Mouse (Mus musculus): ENCODE data around the gene Emb. TPM values are rescaled to one million over a fixed set of nuclear protein-coding genes. Genes with fewer than 3 reads are reported as not detected.
"Not testable (repeated sequence)": the region's sequence is repeated elsewhere in the genome, so short reads cannot be mapped to it uniquely, and the experiment has no call there.

Emb gene
- polyA plus RNA-seq (2012; ENCODE audit: insufficient read depth, insufficient read length, missing spikeins), result 271 and 273 TPM in 2 replicates

DNA sequence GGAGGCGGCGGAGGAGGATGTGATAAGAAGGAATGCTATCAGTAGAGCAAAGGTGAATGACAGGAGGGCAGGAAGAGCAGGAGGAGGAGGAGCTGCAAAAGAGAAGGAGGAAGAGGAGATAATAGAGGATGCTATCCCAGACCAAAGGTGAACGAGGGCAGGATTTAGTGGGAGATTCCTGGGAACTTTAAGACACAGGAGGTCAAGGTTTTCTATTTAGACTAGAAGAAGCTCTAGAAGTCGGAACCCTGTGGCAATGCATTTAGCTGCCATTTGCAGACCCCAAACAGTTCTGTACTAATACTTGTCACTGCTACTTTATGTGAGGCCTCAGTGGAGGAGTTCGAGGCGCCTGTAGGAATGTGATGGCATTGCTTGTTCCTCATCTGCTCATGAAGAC is at the start of gene Emb:
TSS of gene Emb (plus strand) at position 301 of the 400 bp plus-strand sequence.
- TF ChIP-seq CTCF (IDR thresholded peaks at IDR 0.05; ENCODE audit: low read depth, low read length), result no peak
- no peak for TF ChIP-seq POLR2A (IDR thresholded peaks at IDR 0.05; ENCODE audit: borderline replicate concordance, low read depth, low read length)
- H3K27ac ChIP-seq (ENCODE audit: insufficient read depth, low read depth, low read length), result no peak within 1 kb of the TSS
- H3K4me1 ChIP-seq (ENCODE audit: control insufficient read depth, insufficient read depth, low read length), result peaks cover 19% of the 10 kb centered on the region
- no peak within 1 kb of the TSS for H3K4me3 ChIP-seq (ENCODE audit: insufficient read depth, low read length)

DNA sequence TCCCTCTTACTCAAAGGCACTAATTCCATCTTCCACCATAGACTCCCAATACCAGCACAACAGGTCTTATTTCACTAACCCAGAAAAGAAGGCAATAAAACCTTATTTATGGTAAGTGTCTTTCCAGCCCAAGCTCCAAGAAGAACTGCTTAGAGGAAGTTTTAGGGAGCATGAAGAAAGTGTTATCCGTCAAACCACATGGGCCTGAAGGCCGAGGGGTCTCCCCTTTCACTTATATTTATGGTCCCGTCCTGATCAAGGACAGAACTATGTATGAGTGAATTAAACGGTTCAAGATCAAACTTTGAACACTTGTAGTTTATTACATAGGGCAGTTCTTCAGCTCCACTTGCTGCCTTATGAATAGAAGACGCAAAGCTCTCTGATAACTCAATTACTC is 44.4 kb upstream of the Emb start:
- no peak for TF ChIP-seq CTCF (IDR thresholded peaks at IDR 0.05; ENCODE audit: low read depth, low read length)
- TF ChIP-seq POLR2A (IDR thresholded peaks at IDR 0.05; ENCODE audit: borderline replicate concordance, low read depth, low read length), result no peak
- Histone ChIP-seq H3K4me3 (ENCODE audit: insufficient read depth, low read length) (no peak overlapping the region), H3K4me1 (ENCODE audit: control insufficient read depth, insufficient read depth, low read length) (peaks cover 2% of the 10 kb centered on the region), H3K27ac (ENCODE audit: insufficient read depth, low read depth, low read length) (no peak overlapping the region)

- TF ChIP-seq POLR2A (IDR thresholded peaks at IDR 0.05; ENCODE audit: borderline replicate concordance, low read depth, low read length), result no peak
- no peak for TF ChIP-seq CTCF (IDR thresholded peaks at IDR 0.05; ENCODE audit: low read depth, low read length)
- Histone ChIP-seq H3K4me1 (ENCODE audit: control insufficient read depth, insufficient read depth, low read length) (no peaks in the 10 kb centered on the region), H3K27ac (ENCODE audit: insufficient read depth, low read depth, low read length) (no peak overlapping the region), H3K4me3 (ENCODE audit: insufficient read depth, low read length) (no peak overlapping the region)
These were observed 43.3 kb upstream of the Emb start for GRCm38 (mm10) chr13:117165071-117165470.

GRCm38 (mm10) chr13:117180912-117181311 is 27.4 kb upstream of the Emb start:
- not testable (repeated sequence) for H3K4me1 ChIP-seq (ENCODE audit: control insufficient read depth, insufficient read depth, low read length); H3K4me3 ChIP-seq (ENCODE audit: insufficient read depth, low read length); H3K27ac ChIP-seq (ENCODE audit: insufficient read depth, low read depth, low read length)

- Histone ChIP-seq H3K4me3 (ENCODE audit: insufficient read depth, low read length) (no peak overlapping the region), H3K4me1 (ENCODE audit: control insufficient read depth, insufficient read depth, low read length) (peaks cover 9% of the 10 kb centered on the region), H3K27ac (ENCODE audit: insufficient read depth, low read depth, low read length) (no peak overlapping the region)
- TF ChIP-seq POLR2A (IDR thresholded peaks at IDR 0.05; ENCODE audit: borderline replicate concordance, low read depth, low read length), result no peak
- no peak for TF ChIP-seq CTCF (IDR thresholded peaks at IDR 0.05; ENCODE audit: low read depth, low read length)
These were observed 25.0 kb upstream of the Emb start for GRCm38 (mm10) chr13:117183288-117183687.

GRCm38 (mm10) chr13:117185329-117185728 is 23.0 kb upstream of the Emb start:
- H3K4me3 ChIP-seq (ENCODE audit: insufficient read depth, low read length), result no peak overlapping the region
- H3K27ac ChIP-seq (ENCODE audit: insufficient read depth, low read depth, low read length), result no peak overlapping the region
- H3K4me1 ChIP-seq (ENCODE audit: control insufficient read depth, insufficient read depth, low read length), result peaks cover 9% of the 10 kb centered on the region
- TF ChIP-seq POLR2A (IDR thresholded peaks at IDR 0.05; ENCODE audit: borderline replicate concordance, low read depth, low read length) (no peak), CTCF (IDR thresholded peaks at IDR 0.05; ENCODE audit: low read depth, low read length) (no peak)

- Histone ChIP-seq H3K4me1 (ENCODE audit: control insufficient read depth, insufficient read depth, low read length) (peaks cover 11% of the 10 kb centered on the region), H3K27ac (ENCODE audit: insufficient read depth, low read depth, low read length) (no peak overlapping the region), H3K4me3 (ENCODE audit: insufficient read depth, low read length) (no peak overlapping the region)
- TF ChIP-seq POLR2A (IDR thresholded peaks at IDR 0.05; ENCODE audit: borderline replicate concordance, low read depth, low read length) (no peak), CTCF (IDR thresholded peaks at IDR 0.05; ENCODE audit: low read depth, low read length) (no peak)
These were observed 16.2 kb upstream of the Emb start for GRCm38 (mm10) chr13:117192161-117192560.

DNA sequence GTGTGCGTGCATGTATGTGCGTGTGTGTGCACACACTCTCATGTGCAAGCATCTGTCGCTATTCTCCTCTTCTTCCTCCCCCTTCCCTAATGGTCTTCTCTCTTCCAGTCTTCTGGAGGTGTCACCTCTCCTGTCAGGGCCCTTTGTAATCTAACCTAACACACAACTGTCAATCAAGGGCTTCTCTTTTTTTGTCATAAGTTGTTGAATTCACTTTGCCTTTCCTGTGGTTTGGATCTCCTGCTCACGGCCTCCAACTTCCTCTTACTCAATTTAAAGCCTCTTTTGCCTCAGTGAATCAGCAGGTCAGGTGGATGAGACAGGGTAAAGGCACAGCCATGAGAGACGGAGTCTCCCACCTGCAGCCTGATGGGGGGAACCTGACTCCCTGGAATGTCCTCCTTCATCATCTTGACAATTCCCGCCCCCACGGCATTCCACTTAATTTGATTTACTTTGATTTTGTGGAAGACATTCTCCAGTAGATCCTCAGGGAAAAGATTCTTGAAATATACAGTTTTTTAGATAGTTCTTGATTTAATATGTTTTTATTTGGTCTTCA is 14.8 kb upstream of the Emb start:
- TF ChIP-seq POLR2A (IDR thresholded peaks at IDR 0.05; ENCODE audit: borderline replicate concordance, low read depth, low read length), result no peak
- TF ChIP-seq CTCF (IDR thresholded peaks at IDR 0.05; ENCODE audit: low read depth, low read length), result no peak
- no peak overlapping the region for H3K27ac ChIP-seq (ENCODE audit: insufficient read depth, low read depth, low read length)
- peaks cover 11% of the 10 kb centered on the region for H3K4me1 ChIP-seq (ENCODE audit: control insufficient read depth, insufficient read depth, low read length)
- H3K4me3 ChIP-seq (ENCODE audit: insufficient read depth, low read length), result no peak overlapping the region

- Histone ChIP-seq H3K27ac (ENCODE audit: insufficient read depth, low read depth, low read length) (no peak overlapping the region), H3K4me3 (ENCODE audit: insufficient read depth, low read length) (no peak overlapping the region), H3K4me1 (ENCODE audit: control insufficient read depth, insufficient read depth, low read length) (peaks cover 11% of the 10 kb centered on the region)
- TF ChIP-seq CTCF (IDR thresholded peaks at IDR 0.05; ENCODE audit: low read depth, low read length) (no peak), POLR2A (IDR thresholded peaks at IDR 0.05; ENCODE audit: borderline replicate concordance, low read depth, low read length) (no peak)
These were observed 12.5 kb upstream of the Emb start for GRCm38 (mm10) chr13:117195569-117196495.

- TF ChIP-seq CTCF (IDR thresholded peaks at IDR 0.05; ENCODE audit: low read depth, low read length) (no peak), POLR2A (IDR thresholded peaks at IDR 0.05; ENCODE audit: borderline replicate concordance, low read depth, low read length) (no peak)
- Histone ChIP-seq H3K27ac (ENCODE audit: insufficient read depth, low read depth, low read length) (no peak overlapping the region), H3K4me3 (ENCODE audit: insufficient read depth, low read length) (no peak overlapping the region), H3K4me1 (ENCODE audit: control insufficient read depth, insufficient read depth, low read length) (peaks cover 11% of the 10 kb centered on the region)
These were observed 10.7 kb upstream of the Emb start for GRCm38 (mm10) chr13:117197666-117198065.

Measured in bone marrow macrophage, adult 2 months (primary cell).